Mouse (Mus musculus) neural tube, embryonic 14.5 days (tissue): ENCODE measurements around the gene Mif4gd. TPM values are rescaled to one million over a fixed set of nuclear protein-coding genes. Genes with fewer than 3 reads are reported as not detected.

Experiments used
- ATAC-seq: fragments of 200-750 bp; cut with Nextera tagmentation; 2 replicates; pipeline ENCODE4 v1.8.0; 2017; ENCODE audit warnings: low read depth, mild to moderate bottlenecking, moderate TSS enrichment, moderate library complexity
- H3K27ac ChIP-seq: fragments of 300-500 bp; sonication (generic); 2 replicates; pipeline ENCODE4 v1.5.1; 2014; ENCODE audit warnings: low read depth, mild to moderate bottlenecking, control low read depth, low read length, moderate library complexity, mixed read lengths
- H3K27me3 ChIP-seq: fragments of 300-500 bp; sonication (generic); 2 replicates; pipeline ENCODE4 v1.6.1; 2014; ENCODE audit warnings: low read length; ENCODE audit not compliant: control insufficient read depth, insufficient read depth
- H3K36me3 ChIP-seq: fragments of 300-500 bp; sonication (generic); 2 replicates; pipeline ENCODE4 v1.6.1; 2014; ENCODE audit warnings: low read length, mixed read lengths; ENCODE audit not compliant: control insufficient read depth, insufficient read depth
- H3K4me1 ChIP-seq: fragments of 300-500 bp; sonication (generic); 2 replicates; pipeline ENCODE4 v1.6.1; 2014; ENCODE audit warnings: low read length; ENCODE audit not compliant: control insufficient read depth, insufficient read depth
- H3K4me2 ChIP-seq: fragments of 300-500 bp; sonication (generic); 2 replicates; pipeline ENCODE4 v1.6.1; 2014; ENCODE audit warnings: mild to moderate bottlenecking, low read depth, low read length, control low read depth
- H3K4me3 ChIP-seq: fragments of 300-500 bp; sonication (generic); 2 replicates; pipeline ENCODE4 v1.5.1; 2014; ENCODE audit warnings: low read depth, low read length, control low read depth, mixed read lengths
- H3K9ac ChIP-seq: fragments of 300-500 bp; sonication (generic); replicated peaks from 2 replicates; pipeline ENCODE4 v1.6.1; 2014; ENCODE audit warnings: low read depth, mild to moderate bottlenecking, control low read depth, low read length, mixed read lengths
- H3K9me3 ChIP-seq: fragments of 300-500 bp; sonication (generic); 2 replicates; pipeline ENCODE4 v1.6.1; 2016; ENCODE audit warnings: low read length; ENCODE audit not compliant: control insufficient read depth
- WGBS: fragments of 180-500 bp; shearing (Covaris S2); extraction: QIAGEN DNeasy Blood & Tissue Kit; methylation state at CpG from one replicate; pipeline ENCODE4 v1.1.7; 2014; 5-methylcytosine and 5-hydroxymethylcytosine counted together
- polyA plus RNA-seq: library from polyadenylated mRNA; unstranded; fragments of >200 nt; fragmentation: Nextera tagmentation; extraction: Ambion mirVana; gene quantifications from 2 replicates; pipeline ENCODE4 v1.2.1, GENCODE M21; 2014

The Mif4gd gene
- polyA plus RNA-seq, 1 experiment from 2014 or later = 12.3 TPM

DNA sequence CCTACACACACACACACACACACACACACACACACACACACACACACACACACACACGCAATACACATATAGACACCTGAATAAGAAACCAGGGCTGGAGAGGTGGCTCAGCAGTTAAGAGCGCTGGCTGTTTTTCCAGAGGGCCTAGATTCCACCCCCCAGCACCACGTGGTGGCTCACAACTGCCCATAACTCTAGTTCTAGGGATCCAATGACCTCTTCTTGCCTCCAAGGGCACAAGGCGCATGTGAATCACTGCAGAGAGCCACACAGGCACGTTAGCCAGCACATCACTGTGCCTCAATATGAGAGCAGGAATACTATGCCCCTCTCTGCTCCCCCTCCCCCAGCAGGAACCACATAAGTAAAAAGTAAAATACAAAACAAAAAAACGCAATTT lies 4.1 kb upstream of the Mif4gd start:
- H3K36me3 ChIP-seq = peaks cover 15% of the 10 kb centered on the region

DNA sequence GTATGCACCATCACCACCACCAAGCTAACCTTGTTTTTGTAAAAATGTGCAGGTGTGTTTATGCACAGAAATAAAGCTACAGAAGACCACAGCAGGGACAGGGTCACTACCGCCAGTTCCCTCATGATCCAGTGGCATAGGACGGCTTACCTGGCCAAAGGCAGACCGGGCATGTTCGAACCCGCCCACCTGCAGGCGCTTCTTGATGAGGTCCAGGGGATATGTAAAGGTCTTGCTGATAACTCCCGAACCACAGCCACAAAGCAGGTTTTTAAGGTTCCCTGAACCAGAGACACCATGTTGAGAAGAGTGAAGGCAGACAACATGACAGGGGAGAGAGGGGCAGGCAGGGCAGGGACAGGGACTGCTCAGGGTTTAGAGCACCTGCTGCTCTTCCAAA lies 3.6 kb upstream of the Mif4gd start:
- ATAC-seq = no peak
- no peaks in the 10 kb centered on the region for H3K27me3 ChIP-seq
- WGBS = 95% methylated on average over 7 of the region's 7 CpGs
- no peak overlapping the region for H3K4me2 ChIP-seq
- peaks cover 15% of the 10 kb centered on the region for H3K36me3 ChIP-seq
- no peak overlapping the region for H3K4me3 ChIP-seq
- peaks cover 6% of the 10 kb centered on the region; the same call in 1 of the 2 replicates for H3K4me1 ChIP-seq
- no peak overlapping the region for H3K9ac ChIP-seq
- H3K9me3 ChIP-seq = no peaks in the 10 kb centered on the region
- H3K27ac ChIP-seq = no peak overlapping the region

More for the DNA sequence above, 4.1 kb upstream of the Mif4gd start:
- Histone ChIP-seq H3K4me1 (peaks cover 2% of the 10 kb centered on the region; the same call in 1 of the 2 replicates), H3K4me2 (no peak overlapping the region), H3K9me3 (no peaks in the 10 kb centered on the region), H3K4me3 (no peak overlapping the region), H3K27me3 (no peaks in the 10 kb centered on the region), H3K27ac (no peak overlapping the region), H3K9ac (no peak overlapping the region)
- 81% methylated on average over 6 of the region's 6 CpGs for WGBS
- no peak for ATAC-seq

DNA sequence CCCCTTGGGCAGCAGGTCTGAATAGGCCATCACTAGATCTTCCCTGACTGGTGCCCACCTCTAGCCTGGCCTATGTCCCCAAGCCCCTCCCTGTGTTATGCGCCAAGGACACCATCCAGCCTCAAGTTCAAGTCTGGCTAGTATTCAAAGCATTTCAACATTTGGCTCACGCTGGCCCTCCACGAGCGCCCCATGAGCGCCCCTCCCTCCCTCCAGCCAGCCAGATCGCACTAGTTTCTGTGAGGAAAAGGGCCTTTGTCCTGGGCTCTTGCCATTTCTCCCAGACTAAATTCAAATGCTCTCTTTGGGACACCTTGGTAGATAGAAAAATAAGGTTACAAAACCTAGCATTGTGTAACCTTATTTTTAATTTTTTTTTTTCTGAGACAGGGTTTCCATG lies 3.1 kb upstream of the Mif4gd start:
- H3K27me3 ChIP-seq = no peaks in the 10 kb centered on the region
- H3K9me3 ChIP-seq = no peaks in the 10 kb centered on the region
- H3K9ac ChIP-seq = no peak overlapping the region
- peaks cover 12% of the 10 kb centered on the region for H3K36me3 ChIP-seq
- H3K4me1 ChIP-seq = peaks cover 6% of the 10 kb centered on the region; the same call in 1 of the 2 replicates
- H3K4me2 ChIP-seq = no peak overlapping the region
- H3K27ac ChIP-seq = no peak overlapping the region
- no peak overlapping the region for H3K4me3 ChIP-seq
- 93% methylated on average over 6 of the region's 6 CpGs for WGBS
- no peak for ATAC-seq

DNA sequence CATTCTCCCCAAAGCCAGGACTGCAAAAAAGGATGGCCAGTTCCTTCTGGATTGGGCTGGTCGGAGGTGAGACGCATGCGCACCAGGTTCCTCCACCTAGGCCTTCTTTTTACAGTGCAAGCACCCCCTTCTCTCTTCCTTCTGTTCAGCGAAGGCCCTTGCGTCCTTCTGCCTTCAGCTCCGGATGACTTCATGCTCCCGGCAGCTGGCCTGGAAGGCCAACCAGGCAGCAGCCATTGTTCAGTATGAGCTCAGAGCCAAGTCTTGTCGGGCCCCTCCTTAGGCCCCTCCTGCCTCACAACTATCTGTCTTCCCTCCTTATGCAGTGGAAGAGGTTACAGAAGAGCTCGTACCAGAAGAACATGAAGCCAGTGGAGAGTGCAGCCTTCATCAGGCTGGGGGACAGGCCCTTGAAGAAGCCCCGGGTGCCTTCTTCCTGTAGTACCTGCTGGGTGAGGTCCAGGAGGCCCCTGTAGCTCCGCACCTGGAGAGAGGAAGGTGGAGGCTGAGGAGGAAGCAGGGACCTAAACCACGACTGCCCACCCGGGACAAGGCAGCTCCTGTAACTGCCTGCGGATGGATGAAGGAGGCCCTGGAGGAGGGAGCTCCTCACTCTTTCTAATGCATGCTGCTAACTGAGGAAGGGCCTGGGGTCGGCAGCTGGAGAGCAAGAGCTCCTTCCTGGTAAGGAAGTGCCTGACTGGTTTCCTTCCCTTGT lies 2.5 kb upstream of the Mif4gd start:
- no peak for ATAC-seq
- Histone ChIP-seq H3K9me3 (no peaks in the 10 kb centered on the region), H3K4me1 (peaks cover 6% of the 10 kb centered on the region; the same call in 1 of the 2 replicates), H3K4me2 (no peak overlapping the region), H3K27me3 (no peaks in the 10 kb centered on the region), H3K4me3 (no peak overlapping the region), H3K27ac (no peak overlapping the region), H3K36me3 (0 out of 2 replicates have a peak, but pooled peaks cover 8% of the 10 kb centered on the region), H3K9ac (no peak overlapping the region)
- WGBS = 90% methylated on average over 15 of the region's 15 CpGs

DNA sequence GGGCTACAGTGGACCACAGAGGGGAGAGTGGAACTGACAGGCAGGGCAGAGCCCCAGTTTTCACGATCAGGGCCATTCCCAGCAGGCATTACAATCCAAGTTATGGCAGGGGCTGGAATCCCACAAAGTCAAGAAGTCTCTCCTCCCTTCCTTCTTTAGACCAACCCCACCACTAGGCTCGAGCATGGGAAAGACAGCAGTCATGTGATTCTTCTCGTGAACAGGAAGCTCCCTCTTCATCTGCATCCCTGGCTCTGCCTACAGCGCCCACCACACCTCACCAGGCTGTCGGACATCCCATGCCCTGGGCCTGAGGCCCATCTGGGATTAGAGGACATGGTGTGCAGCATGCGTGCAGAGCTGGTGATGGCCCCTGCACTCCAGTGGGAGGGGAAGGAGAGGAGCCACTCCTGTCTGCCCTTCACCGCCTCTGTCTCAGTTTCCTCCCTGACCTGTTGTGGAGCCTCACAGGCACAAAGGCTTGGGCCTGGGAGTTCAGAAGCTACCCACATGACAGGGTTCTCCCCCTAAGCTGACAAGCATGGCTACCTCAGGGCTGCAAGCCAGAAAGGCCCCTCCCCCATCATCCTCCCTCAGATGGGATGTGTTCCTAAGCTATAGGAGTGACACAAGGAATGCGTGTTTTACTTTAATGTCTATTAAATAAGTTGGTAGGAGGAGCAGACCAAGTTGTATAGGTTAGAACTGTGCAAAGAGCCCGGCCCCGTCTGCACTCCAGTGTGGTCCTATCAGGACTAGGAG lies 1.8 kb upstream of the Mif4gd start:
- H3K27ac ChIP-seq = no peak overlapping the region
- H3K27me3 ChIP-seq = no peaks in the 10 kb centered on the region
- H3K9me3 ChIP-seq = no peaks in the 10 kb centered on the region
- no peak overlapping the region for H3K9ac ChIP-seq
- H3K4me3 ChIP-seq = no peak overlapping the region
- ATAC-seq = no peak
- peaks cover 6% of the 10 kb centered on the region; the same call in 1 of the 2 replicates for H3K4me1 ChIP-seq
- 85% methylated on average over 10 of the region's 10 CpGs for WGBS
- H3K4me2 ChIP-seq = no peak overlapping the region
- peaks cover 8% of the 10 kb centered on the region; the same call in 1 of the 2 replicates for H3K36me3 ChIP-seq

DNA sequence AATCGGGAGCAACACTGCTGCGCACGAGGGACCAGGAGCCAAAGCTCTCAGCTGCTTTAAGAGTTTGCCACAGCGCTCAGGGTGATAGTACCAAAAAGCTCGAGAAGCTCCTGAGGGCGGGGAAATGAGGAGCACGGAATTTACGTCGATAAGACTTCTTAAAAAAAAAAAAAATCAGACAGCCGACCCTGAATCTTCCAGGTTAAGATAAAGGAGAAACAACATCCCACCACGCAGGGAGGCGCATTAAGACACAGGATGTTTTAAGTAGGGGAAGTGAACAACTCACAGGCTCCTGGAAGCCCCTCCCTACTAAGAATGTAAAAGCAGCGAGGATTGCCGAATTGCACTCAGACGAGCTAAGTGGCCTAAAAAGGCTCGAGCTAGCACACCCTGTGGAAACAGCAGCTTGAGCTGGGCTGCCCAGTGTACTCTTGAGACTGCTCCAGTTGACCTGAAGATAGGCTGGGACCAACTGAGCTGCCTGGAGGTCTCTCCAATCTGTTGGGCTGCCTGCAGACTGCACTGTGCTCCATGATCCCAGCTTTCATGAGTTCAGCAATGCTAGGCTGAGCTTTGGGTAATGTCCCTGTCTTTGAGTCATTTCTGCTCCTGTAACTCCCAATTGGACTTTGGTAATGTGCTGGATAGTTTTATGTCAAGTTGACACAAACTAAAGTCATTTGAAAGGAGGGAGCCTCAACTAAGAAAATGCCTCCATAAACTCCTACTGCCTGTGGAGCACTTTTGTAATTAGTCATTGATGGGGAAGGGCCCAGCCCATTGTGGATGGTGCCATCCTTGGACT lies 573 bp upstream of the Mif4gd start:
- peak overlapping the region; percentile 62 for H3K4me3 ChIP-seq
- peaks cover 6% of the 10 kb centered on the region; the same call in 1 of the 2 replicates for H3K4me1 ChIP-seq
- no peaks in the 10 kb centered on the region for H3K9me3 ChIP-seq
- WGBS = 2% methylated on average over 16 of the region's 16 CpGs
- no peak for ATAC-seq
- peaks cover 14% of the 10 kb centered on the region; the same call in 1 of the 2 replicates for H3K36me3 ChIP-seq
- no peaks in the 10 kb centered on the region for H3K27me3 ChIP-seq
- peak overlapping the region; percentile 90 for H3K4me2 ChIP-seq
- peak overlapping the region; percentile 63 for H3K9ac ChIP-seq
- peak overlapping the region; percentile 2; the same call in 1 of the 2 replicates for H3K27ac ChIP-seq

DNA sequence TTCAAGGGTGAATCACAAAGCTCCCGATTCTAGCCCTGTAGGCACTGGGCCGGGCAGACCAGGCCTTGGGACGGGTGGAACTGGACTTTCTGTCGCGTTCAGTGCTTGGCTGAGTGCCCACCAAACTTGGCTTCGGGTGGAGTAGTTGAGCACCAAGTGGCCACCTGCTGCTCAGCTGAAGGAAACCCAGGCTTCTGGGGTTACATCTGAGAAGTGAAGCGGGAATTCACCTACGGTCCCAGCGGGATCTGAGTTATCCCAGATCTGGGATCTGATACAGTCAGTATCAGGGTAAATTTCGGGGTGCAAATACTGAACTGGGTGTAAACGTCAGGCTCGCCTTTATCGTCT lies 735 bp downstream of the Mif4gd start:
- Histone ChIP-seq H3K27me3 (no peaks in the 10 kb centered on the region), H3K4me1 (peaks cover 6% of the 10 kb centered on the region; the same call in 1 of the 2 replicates), H3K9ac (peak overlapping the region; percentile 63; the same call in 1 of the 2 replicates), H3K4me3 (peak overlapping the region; percentile 62), H3K9me3 (no peaks in the 10 kb centered on the region), H3K27ac (peak overlapping the region; percentile 52; the same call in 1 of the 2 replicates), H3K4me2 (peak overlapping the region; percentile 90), H3K36me3 (peaks cover 25% of the 10 kb centered on the region)
- ATAC-seq = peak; percentile 18; the same call in 1 of the 2 replicates
- WGBS = under 1% methylated on average over 13 of the region's 13 CpGs

DNA sequence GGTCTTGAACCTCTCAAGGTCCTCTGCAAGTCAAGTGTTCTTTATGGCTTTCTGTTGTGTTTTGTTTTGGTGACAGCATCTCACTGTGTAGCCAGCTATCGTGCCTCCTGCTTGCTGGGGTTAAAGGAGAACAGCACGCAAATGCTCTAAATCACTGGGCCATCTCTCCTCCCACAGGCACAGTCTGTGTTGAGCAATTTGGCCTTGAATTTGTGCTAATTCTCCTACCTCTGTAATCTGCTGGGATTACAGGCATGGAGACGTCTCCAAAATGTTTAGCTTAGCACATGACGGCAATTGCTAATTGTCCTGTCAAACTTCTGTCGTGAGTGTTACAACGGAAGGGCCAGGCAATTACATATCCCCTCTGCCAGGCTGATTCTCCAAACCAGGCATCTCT lies 1.6 kb downstream of the Mif4gd start:
- Histone ChIP-seq H3K4me3 (no peak overlapping the region; the same call in 1 of the 2 replicates), H3K9me3 (no peaks in the 10 kb centered on the region), H3K27ac (no peak overlapping the region), H3K36me3 (peaks cover 31% of the 10 kb centered on the region), H3K4me1 (peaks cover 6% of the 10 kb centered on the region; the same call in 1 of the 2 replicates), H3K27me3 (no peaks in the 10 kb centered on the region), H3K9ac (no peak overlapping the region), H3K4me2 (no peak overlapping the region)
- no peak for ATAC-seq
- 65% methylated on average over 6 of the region's 6 CpGs for WGBS
